29 mouse cellular contexts compared by ENCODE assay signal in genomic region chr4:59510321-59510720, GRCm38 (mm10).
"Had no signal": no experiment of that assay in that cellular context is flagged by ENCODE, and none has a peak within 500 bp of the region (broad histone marks: within the 10 kb centered on the region; RNA-seq: fewer than 3 reads in every experiment).

No protein-coding gene starts in this region.

- H3K27ac ChIP-seq: left cerebral cortex, adult 2 months; limb, embryonic 10.5 days; limb, embryonic 12.5 days; limb, embryonic 13.5 days; limb, embryonic 15.5 days; liver, embryonic 14.5 days; liver, embryonic 15.5 days; lung, embryonic 15.5 days; macrophage; midbrain, embryonic 10.5 days; midbrain, embryonic 12.5 days; midbrain, embryonic 13.5 days; midbrain, embryonic 15.5 days; neural tube, embryonic 12.5 days had no signal

- ATAC-seq: lung, postnatal 0 days; midbrain, embryonic 13.5 days; midbrain, embryonic 15.5 days; midbrain, embryonic 16.5 days had no signal

- H3K9me3 ChIP-seq: limb, embryonic 10.5 days; limb, embryonic 12.5 days; limb, embryonic 13.5 days; limb, embryonic 15.5 days; liver, embryonic 15.5 days; lung, embryonic 15.5 days; megakaryocyte, embryonic 14.5 days; midbrain, embryonic 10.5 days; midbrain, embryonic 12.5 days; midbrain, embryonic 13.5 days; midbrain, embryonic 15.5 days; neural tube, embryonic 12.5 days had no signal

- H3K27me3 ChIP-seq: limb, embryonic 12.5 days; limb, embryonic 13.5 days; limb, embryonic 15.5 days; liver, embryonic 15.5 days; lung, embryonic 15.5 days; megakaryocyte, embryonic 14.5 days; midbrain, embryonic 12.5 days; midbrain, embryonic 13.5 days; midbrain, embryonic 15.5 days; neural tube, embryonic 12.5 days had no signal

- H3K4me2 ChIP-seq: limb, embryonic 12.5 days; limb, embryonic 13.5 days; limb, embryonic 15.5 days; lung, embryonic 14.5 days; lung, embryonic 15.5 days; midbrain, embryonic 11.5 days; midbrain, embryonic 12.5 days; midbrain, embryonic 13.5 days; midbrain, embryonic 15.5 days; neural tube, embryonic 12.5 days had no signal

- H3K9ac ChIP-seq: limb, embryonic 12.5 days; limb, embryonic 13.5 days; limb, embryonic 15.5 days; liver, embryonic 14.5 days; liver, embryonic 15.5 days; liver, postnatal 0 days; lung, embryonic 14.5 days; lung, embryonic 15.5 days; midbrain, embryonic 12.5 days; midbrain, embryonic 13.5 days; midbrain, embryonic 15.5 days; neural tube, embryonic 12.5 days had no signal

- H3K4me3 ChIP-seq: left cerebral cortex, adult 2 months; limb, embryonic 10.5 days; limb, embryonic 12.5 days; limb, embryonic 13.5 days; limb, embryonic 15.5 days; liver, embryonic 15.5 days; lung, embryonic 15.5 days; megakaryocyte, embryonic 14.5 days; midbrain, embryonic 10.5 days; midbrain, embryonic 12.5 days; midbrain, embryonic 13.5 days; midbrain, embryonic 15.5 days; myocyte; neural tube, embryonic 12.5 days had no signal

- DNase-seq: left cerebral cortex, postnatal 4 days; liver, postnatal 0 days; lung, adult 18-20 months; lung, adult 2 months; lung, embryonic 14.5 days; lung, postnatal 10 days; lung, postnatal 14 days; lung, postnatal 36 days; lung, postnatal 4 days; midbrain, embryonic 14.5 days had no signal

- H3K4me1 ChIP-seq: limb, embryonic 12.5 days; limb, embryonic 13.5 days; limb, embryonic 15.5 days; lung, embryonic 15.5 days; midbrain, embryonic 10.5 days; midbrain, embryonic 12.5 days; midbrain, embryonic 13.5 days; midbrain, embryonic 15.5 days; neural tube, embryonic 12.5 days had no signal
